Mouse (Mus musculus) right cerebral cortex, adult 2 months (tissue): ENCODE results near the gene Mctp2.

ENCODE experiments used
- DNase-seq, 2 experiments: peaks; one replicate each; pipeline ENCODE4 v3.0.0; 2021 to 2022; ENCODE audit warnings: low spot score in 2 of 2

Gene Mctp2

GRCm38 (mm10) chr7:72306382-72306841 lies at the start of gene Mctp2:
TSS of gene Mctp2 (minus strand) at chr7:72306608.
- peak; percentile 38 to 53 for DNase-seq

- no peak for DNase-seq
These were observed 39.5 kb upstream of the Mctp2 start for GRCm38 (mm10) chr7:72345901-72346300.

- no peak for DNase-seq
These were observed 37.3 kb upstream of the Mctp2 start for GRCm38 (mm10) chr7:72343751-72344150.

- DNase-seq = no peak
These were observed 36.4 kb upstream of the Mctp2 start for GRCm38 (mm10) chr7:72342822-72343221.

- DNase-seq = no peak
These were observed 19.6 kb upstream of the Mctp2 start for GRCm38 (mm10) chr7:72325961-72326360.

GRCm38 (mm10) chr7:72320906-72321305 lies 14.5 kb upstream of the Mctp2 start:
- no peak for DNase-seq

GRCm38 (mm10) chr7:72320441-72320840 lies 14.0 kb upstream of the Mctp2 start:
- no peak for DNase-seq

GRCm38 (mm10) chr7:72314395-72315060 lies 8.1 kb upstream of the Mctp2 start:
- no peak for DNase-seq

GRCm38 (mm10) chr7:72313908-72314307 lies 7.5 kb upstream of the Mctp2 start:
- DNase-seq = no peak

- no peak for DNase-seq
These were observed 5.2 kb upstream of the Mctp2 start for GRCm38 (mm10) chr7:72311582-72311981.

GRCm38 (mm10) chr7:72308078-72308477 lies 1.7 kb upstream of the Mctp2 start:
- DNase-seq = no peak

- DNase-seq = no peak
These were observed 439 bp upstream of the Mctp2 start for GRCm38 (mm10) chr7:72306847-72307246.

- no peak for DNase-seq
These were observed 437 bp downstream of the Mctp2 start for GRCm38 (mm10) chr7:72305971-72306370.

GRCm38 (mm10) chr7:72301667-72302066 lies 4.7 kb downstream of the Mctp2 start:
- DNase-seq = no peak

GRCm38 (mm10) chr7:72299726-72300125 lies 6.7 kb downstream of the Mctp2 start:
- no peak for DNase-seq

GRCm38 (mm10) chr7:72297013-72297412 lies 9.4 kb downstream of the Mctp2 start:
- DNase-seq = no peak

GRCm38 (mm10) chr7:72296171-72296570 lies 10.2 kb downstream of the Mctp2 start:
- no peak for DNase-seq

- no peak for DNase-seq
These were observed 11.5 kb downstream of the Mctp2 start for GRCm38 (mm10) chr7:72294886-72295285.

GRCm38 (mm10) chr7:72293784-72294538 lies 12.4 kb downstream of the Mctp2 start:
- no peak for DNase-seq

- DNase-seq = no peak
These were observed 14.0 kb downstream of the Mctp2 start for GRCm38 (mm10) chr7:72292232-72292913.

- DNase-seq = no peak
These were observed 25.7 kb downstream of the Mctp2 start for GRCm38 (mm10) chr7:72280721-72281120.

GRCm38 (mm10) chr7:72278412-72278811 lies 28.0 kb downstream of the Mctp2 start:
- DNase-seq = no peak

- no peak for DNase-seq
These were observed 30.9 kb downstream of the Mctp2 start for GRCm38 (mm10) chr7:72275513-72275912.
